Mouse (Mus musculus): Measurements from ENCODE around the gene C330021F23Rik. TPM values are rescaled to one million over a fixed set of nuclear protein-coding genes. Genes with fewer than 3 reads are reported as not detected.

C330021F23Rik gene
- total and polyA plus RNA-seq, 3 experiments: 0.39 TPM; not detected in 2

- no peak overlapping the region for H3K27ac ChIP-seq
- TF ChIP-seq POLR2A (IDR thresholded peaks at IDR 0.05; ENCODE audit: insufficient read depth, low read depth, low read length) (no peak), CTCF (IDR thresholded peaks at IDR 0.05) (no peak), EP300 (IDR thresholded peaks at IDR 0.05; ENCODE audit: insufficient read depth, low read depth, low read length) (no peak)
- no peak overlapping the region for H3K4me3 ChIP-seq
- WGBS: 95% methylated on average over 9 of the region's 9 CpGs
- no peaks in the 10 kb centered on the region for H3K36me3 ChIP-seq (ENCODE audit: control insufficient read depth, insufficient read depth, low read length)
- no peaks in the 10 kb centered on the region for H3K79me2 ChIP-seq (replicated peaks; ENCODE audit: control insufficient read depth, insufficient read depth, low read length)
- H3K9ac ChIP-seq (ENCODE audit: low read depth, low read length): no peak overlapping the region
- intact Hi-C loops (cut with DNase I): no loop called here
- no peaks in the 10 kb centered on the region for H3K27me3 ChIP-seq (ENCODE audit: control insufficient read depth, insufficient read depth, low read length)
- DNase-seq: no peak
- H3K4me1 ChIP-seq (ENCODE audit: control insufficient read depth, insufficient read depth, low read length): no peaks in the 10 kb centered on the region
Observed at GRCm38 (mm10) chr8:3536940-3537339, 30.9 kb upstream of the C330021F23Rik start.

- H3K27me3 ChIP-seq (ENCODE audit: control insufficient read depth, insufficient read depth, low read length): no peaks in the 10 kb centered on the region
- H3K4me1 ChIP-seq (ENCODE audit: control insufficient read depth, insufficient read depth, low read length): no peaks in the 10 kb centered on the region
- no peak overlapping the region for H3K27ac ChIP-seq
- WGBS: 97% methylated on average over 26 of the region's 26 CpGs
- no peaks in the 10 kb centered on the region for H3K36me3 ChIP-seq (ENCODE audit: control insufficient read depth, insufficient read depth, low read length)
- intact Hi-C loops (cut with DNase I): no loop called here
- no peak for DNase-seq
- no peak overlapping the region for H3K9ac ChIP-seq (ENCODE audit: low read depth, low read length)
- TF ChIP-seq EP300 (IDR thresholded peaks at IDR 0.05; ENCODE audit: insufficient read depth, low read depth, low read length) (no peak), POLR2A (IDR thresholded peaks at IDR 0.05; ENCODE audit: insufficient read depth, low read depth, low read length) (no peak), CTCF (IDR thresholded peaks at IDR 0.05) (no peak)
- no peaks in the 10 kb centered on the region for H3K79me2 ChIP-seq (replicated peaks; ENCODE audit: control insufficient read depth, insufficient read depth, low read length)
- H3K4me3 ChIP-seq: no peak overlapping the region
Observed at GRCm38 (mm10) chr8:3537666-3538065, 30.1 kb upstream of the C330021F23Rik start.

DNA sequence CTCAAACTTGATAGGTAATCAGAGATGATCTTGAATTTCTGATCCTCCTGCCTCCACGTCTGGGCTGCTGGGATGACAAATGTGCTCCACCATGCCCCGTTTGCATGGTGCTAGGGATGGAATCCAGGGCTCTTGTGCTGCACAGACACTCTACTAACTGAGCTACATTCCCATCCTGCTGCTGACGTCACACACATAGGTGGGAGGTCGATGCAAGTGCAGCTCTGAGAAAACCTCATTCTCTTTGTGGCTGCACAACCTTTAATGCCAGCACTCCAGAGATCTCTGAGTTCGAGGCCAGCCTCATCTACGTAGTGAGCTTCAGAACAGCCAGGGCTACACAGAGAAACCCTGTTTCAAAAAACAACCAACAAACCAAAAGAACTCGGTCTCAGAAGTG is 28.6 kb upstream of the C330021F23Rik start:
- no peak overlapping the region for H3K4me3 ChIP-seq
- H3K27me3 ChIP-seq (ENCODE audit: control insufficient read depth, insufficient read depth, low read length): no peaks in the 10 kb centered on the region
- H3K9ac ChIP-seq (ENCODE audit: low read depth, low read length): no peak overlapping the region
- DNase-seq: no peak
- no peaks in the 10 kb centered on the region for H3K4me1 ChIP-seq (ENCODE audit: control insufficient read depth, insufficient read depth, low read length)
- intact Hi-C loops (cut with DNase I): no loop called here
- H3K36me3 ChIP-seq (ENCODE audit: control insufficient read depth, insufficient read depth, low read length): no peaks in the 10 kb centered on the region
- no peak overlapping the region for H3K27ac ChIP-seq
- H3K79me2 ChIP-seq (replicated peaks; ENCODE audit: control insufficient read depth, insufficient read depth, low read length): no peaks in the 10 kb centered on the region
- 81% methylated on average over 7 of the region's 7 CpGs for WGBS
- TF ChIP-seq EP300 (IDR thresholded peaks at IDR 0.05; ENCODE audit: insufficient read depth, low read depth, low read length): no peak
- no peak for TF ChIP-seq POLR2A (IDR thresholded peaks at IDR 0.05; ENCODE audit: insufficient read depth, low read depth, low read length)
- TF ChIP-seq CTCF (IDR thresholded peaks at IDR 0.05): no peak

DNA sequence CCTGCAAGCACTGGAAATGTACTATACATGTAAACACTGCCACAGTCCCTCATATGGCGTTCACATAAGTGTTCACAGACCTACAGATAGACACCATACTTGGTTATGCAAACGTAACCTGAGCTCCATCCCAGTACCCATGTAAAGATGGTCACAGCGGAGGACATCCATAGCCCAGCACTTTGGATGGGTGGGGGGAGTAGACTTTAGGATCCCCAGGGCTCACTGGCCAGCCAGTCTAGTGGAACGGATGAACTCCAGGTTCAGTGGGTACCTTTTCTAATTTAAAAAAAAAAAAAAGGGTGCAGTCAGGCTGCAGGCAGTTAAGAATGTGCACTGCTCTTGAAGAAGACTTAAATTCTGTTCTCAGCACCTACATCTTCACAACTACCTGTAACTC is 27.7 kb upstream of the C330021F23Rik start:
- Histone ChIP-seq H3K9ac (ENCODE audit: low read depth, low read length) (no peak overlapping the region), H3K79me2 (replicated peaks; ENCODE audit: control insufficient read depth, insufficient read depth, low read length) (no peaks in the 10 kb centered on the region), H3K36me3 (ENCODE audit: control insufficient read depth, insufficient read depth, low read length) (no peaks in the 10 kb centered on the region), H3K27ac (no peak overlapping the region), H3K4me3 (no peak overlapping the region), H3K27me3 (ENCODE audit: control insufficient read depth, insufficient read depth, low read length) (no peaks in the 10 kb centered on the region), H3K4me1 (ENCODE audit: control insufficient read depth, insufficient read depth, low read length) (no peaks in the 10 kb centered on the region)
- intact Hi-C loops (cut with DNase I): no loop called here
- TF ChIP-seq POLR2A (IDR thresholded peaks at IDR 0.05; ENCODE audit: insufficient read depth, low read depth, low read length) (no peak), CTCF (IDR thresholded peaks at IDR 0.05) (no peak), EP300 (IDR thresholded peaks at IDR 0.05; ENCODE audit: insufficient read depth, low read depth, low read length) (no peak)
- no peak for DNase-seq
- WGBS: 94% methylated on average over 4 of the region's 4 CpGs

- H3K9ac ChIP-seq (ENCODE audit: low read depth, low read length): no peak overlapping the region
- no peaks in the 10 kb centered on the region for H3K27me3 ChIP-seq (ENCODE audit: control insufficient read depth, insufficient read depth, low read length)
- H3K36me3 ChIP-seq (ENCODE audit: control insufficient read depth, insufficient read depth, low read length): no peaks in the 10 kb centered on the region
- H3K4me3 ChIP-seq: no peak overlapping the region
- 97% methylated on average over 2 of the region's 2 CpGs for WGBS
- intact Hi-C loops (cut with DNase I): no loop called here
- no peak for DNase-seq
- H3K79me2 ChIP-seq (replicated peaks; ENCODE audit: control insufficient read depth, insufficient read depth, low read length): no peaks in the 10 kb centered on the region
- no peak overlapping the region for H3K27ac ChIP-seq
- TF ChIP-seq EP300 (IDR thresholded peaks at IDR 0.05; ENCODE audit: insufficient read depth, low read depth, low read length) (no peak), CTCF (IDR thresholded peaks at IDR 0.05) (no peak), POLR2A (IDR thresholded peaks at IDR 0.05; ENCODE audit: insufficient read depth, low read depth, low read length) (no peak)
- H3K4me1 ChIP-seq (ENCODE audit: control insufficient read depth, insufficient read depth, low read length): no peaks in the 10 kb centered on the region
Observed at GRCm38 (mm10) chr8:3546511-3546910, 21.3 kb upstream of the C330021F23Rik start.

- Histone ChIP-seq H3K27me3 (ENCODE audit: control insufficient read depth, insufficient read depth, low read length) (no peaks in the 10 kb centered on the region), H3K27ac (no peak overlapping the region), H3K79me2 (replicated peaks; ENCODE audit: control insufficient read depth, insufficient read depth, low read length) (no peaks in the 10 kb centered on the region), H3K9ac (ENCODE audit: low read depth, low read length) (no peak overlapping the region), H3K36me3 (ENCODE audit: control insufficient read depth, insufficient read depth, low read length) (no peaks in the 10 kb centered on the region), H3K4me1 (ENCODE audit: control insufficient read depth, insufficient read depth, low read length) (no peaks in the 10 kb centered on the region), H3K4me3 (no peak overlapping the region)
- 71% methylated on average over 1 of the region's 1 CpGs for WGBS
- intact Hi-C loops (cut with DNase I): no loop called here
- DNase-seq: no peak
- TF ChIP-seq CTCF (IDR thresholded peaks at IDR 0.05): no peak
- no peak for TF ChIP-seq EP300 (IDR thresholded peaks at IDR 0.05; ENCODE audit: insufficient read depth, low read depth, low read length)
- TF ChIP-seq POLR2A (IDR thresholded peaks at IDR 0.05; ENCODE audit: insufficient read depth, low read depth, low read length): no peak
Observed at GRCm38 (mm10) chr8:3552240-3552639, 15.6 kb upstream of the C330021F23Rik start.
